17 mouse cellular contexts compared by ENCODE assay signal in the genomic region with DNA sequence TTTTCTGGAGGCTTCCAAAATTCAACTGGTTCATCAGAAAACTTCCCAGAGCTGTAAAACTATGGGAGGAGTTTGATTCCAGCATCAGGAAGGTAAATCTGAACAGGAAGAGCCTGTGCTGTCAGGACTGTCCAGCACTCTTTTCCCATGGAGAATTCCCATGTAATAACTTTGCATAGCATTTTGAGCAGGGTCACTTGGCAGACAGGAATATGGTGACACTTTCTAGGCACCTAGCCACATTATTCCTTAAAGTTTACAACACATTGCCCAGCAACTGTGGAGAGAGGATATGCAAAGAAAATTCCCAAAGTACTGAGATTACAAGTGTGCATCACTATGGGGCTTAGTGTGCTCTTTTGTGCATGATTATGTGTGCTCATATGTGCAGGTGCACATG. TPM values are rescaled to one million over a fixed set of nuclear protein-coding genes. Genes with fewer than 3 reads are reported as not detected.
A peak's percentile ranks its signal among the peaks of the same experiment; 100 is the strongest.
DNase-seq lines count a peak whose midpoint lies in the region; ATAC-seq and TF ChIP-seq lines count a peak whose summit lies in the region.
"Had no signal": no experiment of that assay in that cellular context is flagged by ENCODE, and none has a peak within 500 bp of the region (broad histone marks: within the 10 kb centered on the region; RNA-seq: fewer than 3 reads in every experiment).

No protein-coding gene starts in this region.

- no peak overlapping the region for H3K9ac ChIP-seq in lung, embryonic 15.5 days
- H3K9ac ChIP-seq in heart, embryonic 11.5 days (ENCODE audit: low read depth, low read length) = no peak overlapping the region
- H3K9ac ChIP-seq: embryonic facial prominence, embryonic 12.5 days; intestine, embryonic 15.5 days; neural tube, embryonic 15.5 days had no signal

- peak overlapping the region; percentile 54 for H3K27ac ChIP-seq in gastrocnemius, adult 2 months
- H3K27ac ChIP-seq in lung, embryonic 15.5 days = peak overlapping the region; percentile 29; the same call in 1 of the 2 replicates
- H3K27ac ChIP-seq in heart, embryonic 11.5 days (ENCODE audit: low read depth, low read length) = peak overlapping the region; percentile 86
- H3K27ac ChIP-seq: embryonic facial prominence, embryonic 12.5 days; forebrain, embryonic 10.5 days; hindbrain, embryonic 10.5 days; intestine, embryonic 15.5 days; neural tube, embryonic 15.5 days had no signal

- DNase-seq in gastrocnemius, adult 2 months = no peak
- no peak for DNase-seq in gastrocnemius, postnatal 14 days
- no peak for DNase-seq in lung, postnatal 25 days (ENCODE audit: low spot score)
- DNase-seq in lung, postnatal 14 days = peak; percentile 12
- DNase-seq in adrenal gland, postnatal 25 days = no peak
- DNase-seq in cerebellum, adult 9-10 months = no peak
- DNase-seq: adrenal gland, postnatal 14 days; right cerebral cortex, adult 18-20 months; thymus, adult 18-20 months had no signal

- intact Hi-C loops in gastrocnemius, adult 2 months (cut with DNase I) = loop anchor here (5.0 kb wide), 1 partner anchor 37 kb away; no protein-coding TSS in a partner anchor
- intact Hi-C loops in gastrocnemius, postnatal 14 days (cut with DNase I; ENCODE audit: low total_unique reads) = no loop called here

- no peak for TF ChIP-seq CTCF in gastrocnemius, adult 2 months (IDR thresholded peaks at IDR 0.05)

- no peak overlapping the region for H3K4me3 ChIP-seq in gastrocnemius, adult 2 months
- no peak overlapping the region for H3K4me3 ChIP-seq in lung, embryonic 15.5 days
- no peak overlapping the region for H3K4me3 ChIP-seq in heart, embryonic 11.5 days (ENCODE audit: low read depth, low read length)
- H3K4me3 ChIP-seq: embryonic facial prominence, embryonic 12.5 days; forebrain, embryonic 10.5 days; hindbrain, embryonic 10.5 days; intestine, embryonic 15.5 days; neural tube, embryonic 15.5 days had no signal

- ATAC-seq in lung, embryonic 15.5 days (ENCODE audit: borderline replicate concordance, extremely low read depth, low FRiP score, low TSS enrichment) = peak; percentile 78; the same call in 1 of the 2 replicates
- no peak for ATAC-seq in heart, embryonic 11.5 days (replicated peaks; ENCODE audit: insufficient number of reproducible peaks, low FRiP score, low TSS enrichment)
- ATAC-seq: intestine, embryonic 15.5 days had no signal

- H3K27me3 ChIP-seq in lung, embryonic 15.5 days = no peaks in the 10 kb centered on the region
- no peaks in the 10 kb centered on the region for H3K27me3 ChIP-seq in heart, embryonic 11.5 days (ENCODE audit: control insufficient read depth, insufficient read depth, low read length)
- H3K27me3 ChIP-seq: embryonic facial prominence, embryonic 12.5 days; intestine, embryonic 15.5 days; neural tube, embryonic 15.5 days had no signal

- H3K4me2 ChIP-seq in lung, embryonic 15.5 days = no peak overlapping the region
- H3K4me2 ChIP-seq in heart, embryonic 11.5 days = no peak overlapping the region
- H3K4me2 ChIP-seq: embryonic facial prominence, embryonic 12.5 days; intestine, embryonic 15.5 days; liver, embryonic 11.5 days; neural tube, embryonic 15.5 days had no signal

- H3K36me3 ChIP-seq in lung, embryonic 15.5 days = no peaks in the 10 kb centered on the region
- H3K36me3 ChIP-seq in heart, embryonic 11.5 days (ENCODE audit: control insufficient read depth, insufficient read depth, low read length) = no peaks in the 10 kb centered on the region
- H3K36me3 ChIP-seq: embryonic facial prominence, embryonic 12.5 days; forebrain, embryonic 10.5 days; hindbrain, embryonic 10.5 days; intestine, embryonic 15.5 days; neural tube, embryonic 15.5 days had no signal

- no peaks in the 10 kb centered on the region for H3K9me3 ChIP-seq in lung, embryonic 15.5 days
- H3K9me3 ChIP-seq in heart, embryonic 11.5 days (replicated peaks; ENCODE audit: control insufficient read depth, low read length) = no peaks in the 10 kb centered on the region
- H3K9me3 ChIP-seq: embryonic facial prominence, embryonic 12.5 days; forebrain, embryonic 10.5 days; hindbrain, embryonic 10.5 days; intestine, embryonic 15.5 days; neural tube, embryonic 15.5 days had no signal

- H3K4me1 ChIP-seq in lung, embryonic 15.5 days = peaks cover 9% of the 10 kb centered on the region
- H3K4me1 ChIP-seq in heart, embryonic 11.5 days (ENCODE audit: control insufficient read depth, insufficient read depth, low read length) = peaks cover 3% of the 10 kb centered on the region; the same call in 1 of the 2 replicates
- H3K4me1 ChIP-seq: embryonic facial prominence, embryonic 12.5 days; forebrain, embryonic 10.5 days; hindbrain, embryonic 10.5 days; intestine, embryonic 15.5 days; neural tube, embryonic 15.5 days had no signal

RNA-seq across cellular contexts. Expression of a gene that starts 46.7 kb away (rescaled TPM):
- total RNA-seq in gastrocnemius, adult 2 months (2021) = 10 to 100 TPM in 1 of 2 experiments, 1 to 10 TPM in 1; 8.1 to 16.8 TPM
- 10 to 100 TPM in 1 of 2 experiments, 1 to 10 TPM in 1; 9.8 to 17.0 TPM for total RNA-seq in gastrocnemius, postnatal 14 days (2021)
- 6.1 and 6.2 TPM in 2 replicates for polyA plus RNA-seq in lung, embryonic 15.5 days (2015; fragmentation: Nextera tagmentation; extraction: Ambion mirVana)
- 5.9 and 6.3 TPM in 2 replicates for polyA plus RNA-seq in heart, embryonic 11.5 days (2014; fragmentation: Nextera tagmentation; extraction: Ambion mirVana)
- 6.2 and 8.0 TPM in 2 replicates for total RNA-seq in adrenal gland, postnatal 25 days (2021)

Comparison
In these comparisons a context has a peak if more than half of its experiments do, and no peak if none do; other contexts are left out.
1. H3K27ac ChIP-seq: peak in every context shown above with its lines; median percentile 86 in heart, embryonic 11.5 days; 54 in gastrocnemius, adult 2 months; 29 in lung, embryonic 15.5 days.